Mouse (Mus musculus): ENCODE results near the gene Phldb2.

DNA sequence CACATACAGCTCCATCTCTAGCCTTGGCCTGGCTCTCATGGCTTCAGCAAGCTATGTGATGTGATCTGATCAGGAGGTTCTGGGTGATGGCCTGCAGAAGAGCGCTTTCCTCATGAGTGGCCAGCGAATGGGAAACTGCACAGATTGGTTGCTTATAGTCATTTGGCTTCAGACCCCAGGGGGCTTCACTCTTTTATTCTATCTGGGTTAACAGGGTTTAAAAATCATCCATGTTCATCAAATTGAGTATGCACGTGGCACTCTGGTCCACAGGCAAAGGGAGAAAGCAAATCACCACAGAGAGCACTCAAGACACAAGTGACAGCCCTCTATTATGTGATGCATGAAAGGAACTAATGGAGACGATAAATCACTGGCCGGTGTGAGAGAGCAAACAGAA is 240.1 kb downstream of the Phldb2 start:
- TF ChIP-seq EP300 (IDR thresholded peaks at IDR 0.05; ENCODE audit: low read depth) (no peak), CTCF (IDR thresholded peaks at IDR 0.05; ENCODE audit: low read depth) (no peak)

Measured in liver, postnatal 0 days (tissue).